Mouse (Mus musculus): ENCODE measurements around the gene Tmem123. TPM values are rescaled to one million over a fixed set of nuclear protein-coding genes. Genes with fewer than 3 reads are reported as not detected.
A peak's percentile ranks its signal among the peaks of the same experiment; 100 is the strongest.

The Tmem123 gene
- 114 and 125 TPM in 2 replicates for polyA plus RNA-seq (2015; fragmentation: Nextera tagmentation; extraction: Ambion mirVana)

DNA sequence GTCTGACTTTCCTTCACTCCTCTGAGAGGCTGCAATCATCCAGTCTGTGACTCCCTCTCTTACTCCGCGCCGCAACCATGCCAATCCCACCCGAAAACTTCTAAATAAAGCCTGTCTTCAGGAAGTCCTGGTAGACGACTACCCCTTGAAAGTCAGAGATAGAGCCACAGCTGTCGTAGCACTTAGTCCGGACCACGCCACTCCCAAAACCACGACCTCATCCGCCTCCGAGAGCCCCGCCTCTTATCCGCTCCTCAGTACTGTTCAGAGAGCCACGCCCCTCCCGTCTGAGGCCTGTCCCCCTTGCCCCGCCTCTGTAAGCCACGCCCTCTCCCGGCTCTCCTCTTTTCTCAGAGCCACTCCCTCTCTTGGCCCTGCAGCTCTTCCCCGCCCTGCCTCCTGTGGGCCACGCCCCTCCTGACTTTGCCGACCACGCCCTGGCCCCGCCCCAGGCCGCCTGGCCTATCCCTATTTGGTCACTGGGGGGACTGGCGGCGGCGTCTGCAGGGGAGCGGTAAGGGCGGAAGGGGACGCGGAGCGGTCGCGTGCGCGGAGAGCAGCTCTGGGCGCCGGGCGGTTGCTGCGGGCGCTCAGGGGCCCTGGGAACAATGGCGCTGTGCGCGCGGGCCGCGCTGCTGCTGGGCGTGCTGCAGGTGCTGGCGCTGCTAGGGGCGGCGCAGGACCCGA, at the start of gene Tmem123:
Gene Tmem123, plus strand, starts transcription at position 428 of the 687 bp plus-strand sequence.
- peak; percentile 100 for DNase-seq (ENCODE audit: low spot score)

DNA sequence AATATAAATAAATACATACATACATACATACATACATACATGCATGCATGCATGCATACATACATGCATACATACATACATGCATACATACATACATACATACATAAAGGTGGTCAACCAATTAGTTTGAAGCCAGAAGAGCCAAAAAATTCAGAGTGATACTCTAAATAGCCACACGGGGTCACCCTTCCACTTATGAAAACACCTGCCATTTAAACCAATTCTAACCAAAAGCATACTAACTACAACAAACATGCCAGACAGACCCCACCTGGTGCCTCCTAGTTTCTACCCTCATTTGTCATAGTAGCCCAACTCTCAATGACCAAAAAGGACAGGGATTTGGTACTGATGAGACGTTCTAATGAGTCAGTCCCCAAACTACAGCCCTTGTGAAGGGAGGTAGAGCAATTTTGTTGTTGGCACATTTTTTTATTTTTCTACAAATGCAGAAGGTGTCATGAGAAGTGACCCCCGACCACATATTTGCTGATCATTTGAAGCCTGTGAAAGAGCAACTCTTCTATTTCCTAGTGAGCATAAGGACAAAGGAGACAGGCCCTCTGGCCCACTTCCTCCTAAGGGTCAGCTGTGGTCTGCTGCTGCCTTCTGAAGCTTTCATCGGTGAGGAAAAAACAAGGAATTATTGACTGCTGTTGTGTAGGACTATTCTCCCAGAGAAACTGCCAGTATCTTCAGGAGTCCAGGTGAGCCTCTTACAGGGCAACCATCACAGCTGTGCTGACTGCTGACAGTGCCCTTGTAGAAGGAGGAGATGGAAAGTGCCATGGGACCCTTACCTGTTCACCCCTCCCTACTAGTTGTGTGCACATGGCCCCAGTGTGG, 49.6 kb upstream of the Tmem123 start:
- peak; percentile 77 for DNase-seq (ENCODE audit: low spot score)

DNA sequence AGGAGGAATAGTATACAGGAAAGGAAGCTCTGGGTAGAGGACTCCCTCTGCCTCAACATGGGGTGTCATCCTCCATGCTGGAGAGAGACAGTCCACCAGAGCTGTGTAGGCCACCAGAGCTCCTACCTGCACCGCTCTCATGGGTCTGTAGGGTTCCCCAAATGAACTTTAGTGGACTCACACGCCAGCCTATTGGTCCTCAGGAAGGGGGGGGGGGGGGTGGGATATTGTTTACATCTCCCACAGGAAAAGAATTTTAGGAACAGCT, 49.0 kb upstream of the Tmem123 start:
- DNase-seq (ENCODE audit: low spot score) = no peak

DNA sequence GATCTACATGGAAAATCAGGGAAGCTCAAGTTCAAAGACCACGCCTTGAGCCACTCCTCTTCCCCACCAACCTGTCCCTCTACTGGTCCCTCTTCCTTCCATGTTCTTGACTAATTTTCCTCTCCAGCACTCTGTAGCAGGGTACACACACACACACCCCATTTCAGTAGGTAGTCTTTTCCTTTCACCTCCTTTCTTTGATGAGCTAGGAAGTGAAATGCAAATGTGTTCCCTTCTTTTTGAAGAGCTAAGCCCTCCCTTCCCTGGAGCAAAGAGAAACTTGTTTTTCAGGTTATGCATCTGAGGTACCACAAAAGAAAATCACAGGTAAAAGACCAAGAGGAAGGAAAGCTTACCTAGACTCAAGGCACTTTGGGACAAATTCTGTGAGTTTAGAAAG, 42.3 kb upstream of the Tmem123 start:
- no peak for DNase-seq (ENCODE audit: low spot score)

DNA sequence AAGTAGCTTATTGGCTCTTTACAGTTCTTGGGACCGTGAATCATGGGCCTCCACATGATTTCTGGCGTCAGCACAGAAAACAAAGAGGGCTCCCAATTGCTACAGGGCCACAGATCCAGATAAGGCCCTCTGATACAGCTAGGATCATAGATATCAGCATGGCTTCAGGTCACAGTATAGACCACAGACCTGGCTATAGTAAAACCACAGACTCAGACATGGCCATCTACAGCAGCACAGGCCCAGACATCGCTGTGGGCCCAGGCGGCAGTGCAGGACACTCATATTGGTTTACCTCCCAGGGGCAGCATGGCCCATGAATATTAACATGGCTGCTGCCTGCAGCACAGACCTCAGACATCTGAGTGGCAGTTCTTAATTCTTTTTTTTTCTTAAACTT, 34.8 kb upstream of the Tmem123 start:
- no peak for DNase-seq (ENCODE audit: low spot score)

DNA sequence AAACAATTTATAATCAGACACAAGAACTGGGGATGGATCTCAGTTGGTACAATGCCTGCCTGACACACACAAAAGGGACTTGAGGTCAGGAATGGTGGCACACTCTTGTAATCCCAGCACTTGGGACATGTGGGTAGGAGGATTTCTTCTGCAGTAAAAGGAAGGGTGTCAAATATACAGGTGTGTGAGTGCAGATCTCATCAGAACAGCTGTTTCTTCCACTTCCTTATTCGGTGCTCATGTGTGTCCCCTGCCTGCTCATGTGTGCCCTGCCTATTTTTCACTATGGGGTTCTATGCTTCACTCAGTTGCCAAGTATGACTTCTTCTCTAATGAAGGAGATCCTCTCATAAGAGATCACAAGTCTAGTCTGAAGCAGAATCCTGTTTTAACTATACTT, 21.1 kb upstream of the Tmem123 start:
- no peak for DNase-seq (ENCODE audit: low spot score)

DNA sequence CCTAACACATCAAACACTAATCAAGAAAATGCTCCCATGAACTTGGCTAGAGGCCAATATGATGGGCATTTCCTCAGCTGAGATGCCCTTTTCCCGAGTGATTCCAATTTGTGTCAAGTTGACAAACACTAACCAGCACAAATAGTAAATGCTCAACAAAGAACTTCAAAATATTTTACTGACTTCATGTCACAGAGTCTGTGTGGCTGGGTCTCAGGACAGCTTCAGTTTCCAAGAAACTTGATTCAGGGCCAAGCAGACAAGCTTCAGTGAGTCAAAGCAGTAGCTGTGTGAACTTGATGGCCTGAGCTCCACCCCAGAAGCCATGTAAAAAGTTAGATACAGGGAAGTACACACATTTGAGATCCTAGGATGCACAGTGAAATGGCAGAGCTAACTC, 19.7 kb upstream of the Tmem123 start:
- no peak for DNase-seq (ENCODE audit: low spot score)

DNA sequence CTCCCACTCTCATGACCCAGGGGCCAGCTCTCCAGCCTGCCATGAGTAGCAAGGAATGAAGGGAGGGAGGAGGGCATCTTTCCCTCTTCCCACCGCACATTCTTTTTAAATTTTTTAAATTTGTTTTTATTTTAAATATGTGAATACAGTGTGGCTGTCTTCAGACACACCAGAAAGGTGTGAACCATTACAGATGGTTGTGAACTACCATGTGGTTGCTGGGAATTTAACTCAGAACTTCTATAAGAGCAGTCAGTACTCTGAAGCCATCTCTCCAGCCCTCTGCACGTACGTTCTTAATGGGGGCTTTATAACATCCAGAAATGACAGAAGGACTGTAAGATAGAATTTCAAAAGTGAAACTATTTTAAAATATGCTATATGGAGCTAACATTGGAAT, 15.0 kb upstream of the Tmem123 start:
- no peak for DNase-seq (ENCODE audit: low spot score)

DNA sequence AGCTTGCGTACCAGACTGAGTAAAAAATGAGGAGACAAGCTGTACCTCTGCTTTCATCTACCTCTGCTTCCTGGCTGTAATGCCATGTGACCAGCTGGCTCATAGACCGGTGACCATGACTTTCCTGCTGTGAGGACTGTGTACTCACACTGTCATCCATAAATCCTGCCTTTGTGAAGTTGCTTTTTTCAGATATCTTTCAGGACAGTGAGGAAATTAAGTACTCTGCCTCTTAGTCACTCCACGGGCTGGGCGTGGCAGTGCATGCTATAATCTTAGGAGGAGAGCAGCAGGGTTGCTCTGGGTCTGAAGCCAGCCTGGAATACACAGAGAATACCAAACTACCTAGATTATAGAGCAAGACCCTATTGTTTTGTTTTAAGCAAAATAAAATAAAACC, 14.3 kb upstream of the Tmem123 start:
- no peak for DNase-seq (ENCODE audit: low spot score)

DNA sequence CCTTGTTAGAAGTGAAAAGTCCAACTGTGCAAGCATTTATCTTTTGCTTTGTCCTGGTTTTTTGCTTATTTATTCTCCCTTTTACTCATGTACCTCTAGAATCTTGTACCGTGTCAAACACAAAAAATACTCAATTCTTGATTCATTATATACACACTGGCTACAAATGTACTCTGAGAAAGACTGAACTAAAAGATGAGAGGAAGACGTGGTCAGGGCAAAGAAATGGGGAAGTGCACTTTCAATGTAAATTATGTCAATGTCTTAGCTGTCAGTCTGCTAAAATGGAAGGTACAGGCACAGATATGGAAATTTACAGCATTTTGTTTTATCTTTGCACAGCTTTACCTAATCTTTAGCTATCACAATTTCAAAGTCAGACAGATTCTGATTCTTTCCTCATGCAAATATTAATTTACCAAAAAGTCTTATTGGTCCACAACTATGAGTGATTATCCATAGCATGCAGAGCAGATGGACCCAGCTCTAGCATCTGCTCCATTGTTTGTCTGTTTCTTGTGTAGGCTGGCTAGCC, 7.9 kb upstream of the Tmem123 start:
- DNase-seq (ENCODE audit: low spot score) = no peak

DNA sequence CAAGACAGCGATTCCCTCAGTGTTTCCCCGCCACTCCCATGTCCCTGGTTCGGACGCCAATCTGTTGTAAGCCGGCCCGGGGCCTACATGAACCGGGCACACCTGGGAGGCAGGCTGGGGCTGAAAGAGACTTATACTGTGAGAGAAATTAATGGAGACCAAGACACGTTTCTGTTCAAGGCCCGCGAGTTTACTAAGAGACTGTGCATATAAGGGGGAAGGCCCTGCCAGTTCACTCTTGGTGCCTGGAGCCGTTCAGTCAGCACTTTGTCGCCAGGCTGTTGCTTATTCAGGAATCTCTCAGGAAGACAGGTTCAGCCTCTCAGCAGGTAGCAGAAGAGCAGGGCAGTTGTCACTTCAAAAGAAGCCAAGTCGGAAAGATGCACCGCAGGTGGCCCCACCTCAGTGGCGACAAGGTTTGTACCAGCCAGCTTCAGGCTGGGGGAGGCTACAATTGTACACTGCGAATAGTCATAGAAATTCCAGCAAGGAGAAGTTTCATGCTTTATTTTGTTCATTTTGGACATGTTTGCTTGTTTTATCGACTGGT, 1.9 kb upstream of the Tmem123 start:
- DNase-seq (ENCODE audit: low spot score) = no peak

DNA sequence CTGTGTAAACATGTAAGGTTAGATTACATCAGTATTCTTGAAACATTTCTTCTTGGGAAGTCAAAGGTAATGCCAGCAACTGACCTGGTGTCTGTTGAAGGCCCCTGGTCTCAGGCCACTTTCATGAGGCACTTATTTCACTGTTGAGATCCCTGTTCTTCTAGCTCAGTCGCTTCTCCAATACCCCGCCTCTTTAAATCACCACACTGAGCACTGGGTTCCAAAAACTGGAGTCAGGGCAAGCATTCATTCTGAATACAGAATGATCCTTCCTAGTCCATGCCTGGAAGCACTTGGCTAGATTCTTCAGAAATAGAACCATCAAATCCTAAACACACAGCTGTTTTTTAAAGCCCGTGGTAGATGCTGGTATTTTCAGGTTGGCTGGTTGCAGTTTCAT, 1.1 kb upstream of the Tmem123 start:
- no peak for DNase-seq (ENCODE audit: low spot score)

DNA sequence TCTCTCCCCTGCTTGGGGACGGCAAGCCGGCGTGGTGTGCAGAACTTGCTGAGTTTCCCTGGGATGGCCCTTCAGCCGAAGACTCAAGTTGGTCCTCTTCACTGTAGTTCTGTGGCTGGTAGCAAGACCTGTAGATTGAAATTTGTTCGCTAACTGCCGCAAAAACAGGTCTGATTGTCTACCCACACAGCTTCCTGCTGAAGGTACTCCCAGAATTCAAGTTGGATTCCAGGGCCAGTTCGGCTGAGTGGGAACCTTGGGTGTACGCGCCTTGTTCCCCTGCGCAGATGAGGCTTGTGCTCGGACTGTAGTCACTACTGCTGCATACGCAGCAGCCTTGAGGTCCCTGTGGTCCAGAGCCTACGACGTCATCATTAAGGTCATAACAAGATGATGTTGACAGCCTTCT, 626 bp downstream of the Tmem123 start:
- DNase-seq (ENCODE audit: low spot score) = no peak

DNA sequence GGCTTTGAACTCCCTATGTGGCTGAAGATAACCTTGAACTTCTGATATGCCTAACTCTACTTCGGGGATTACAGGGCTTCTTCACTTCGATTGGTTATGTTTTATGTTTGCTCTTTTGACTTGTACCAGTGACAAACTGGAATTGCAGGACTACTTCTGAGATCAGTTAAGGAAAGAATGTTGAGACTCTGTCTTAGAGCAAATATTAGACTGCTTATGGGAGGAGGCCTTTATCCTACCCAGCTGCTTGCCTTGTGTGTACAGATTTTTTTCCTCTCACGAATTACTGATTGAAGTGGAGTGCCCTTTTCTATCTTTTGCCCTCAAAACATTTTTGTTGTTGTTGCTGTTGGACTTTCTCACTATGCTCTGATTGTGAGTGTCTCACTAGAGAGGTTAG, 1.4 kb downstream of the Tmem123 start:
- DNase-seq (ENCODE audit: low spot score) = no peak

DNA sequence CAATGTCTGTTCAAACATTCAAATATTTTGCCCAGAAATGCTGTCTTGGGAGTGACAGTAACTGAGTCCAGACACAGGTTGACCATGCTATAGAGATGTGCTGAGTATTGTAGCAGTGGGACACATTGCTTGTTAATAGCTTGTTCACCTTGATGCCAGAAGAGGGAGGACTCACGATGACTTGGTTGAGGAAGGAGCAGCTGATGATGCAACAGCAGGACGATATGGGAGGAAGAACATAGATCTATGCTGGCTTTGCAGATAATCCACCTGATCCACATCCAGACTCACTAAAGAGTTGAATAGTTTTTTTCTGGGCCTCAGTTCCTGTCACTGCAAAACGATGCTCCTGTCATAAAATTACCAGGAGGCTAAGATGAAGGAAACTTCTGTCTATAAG, 2.7 kb downstream of the Tmem123 start:
- no peak for DNase-seq (ENCODE audit: low spot score)

DNA sequence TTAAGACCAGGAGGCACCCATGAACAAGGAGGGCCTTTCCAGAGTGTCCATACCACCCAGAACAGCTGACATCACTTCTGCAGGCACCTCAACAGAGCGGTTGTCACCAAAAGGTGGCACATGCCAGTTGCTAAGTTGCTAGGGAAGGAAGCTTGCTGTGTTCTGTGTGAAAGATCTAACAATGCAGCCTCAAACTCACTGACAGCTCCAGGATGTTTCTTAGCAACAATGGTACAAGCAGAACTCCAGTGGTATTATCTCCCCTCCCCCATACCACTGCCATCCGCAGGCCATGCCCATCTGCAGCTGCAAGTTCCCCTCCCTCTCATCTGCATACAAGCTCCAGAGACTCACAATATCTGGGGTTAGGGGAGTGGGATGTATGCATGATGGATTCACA, 3.7 kb downstream of the Tmem123 start:
- DNase-seq (ENCODE audit: low spot score) = peak; percentile 83

DNA sequence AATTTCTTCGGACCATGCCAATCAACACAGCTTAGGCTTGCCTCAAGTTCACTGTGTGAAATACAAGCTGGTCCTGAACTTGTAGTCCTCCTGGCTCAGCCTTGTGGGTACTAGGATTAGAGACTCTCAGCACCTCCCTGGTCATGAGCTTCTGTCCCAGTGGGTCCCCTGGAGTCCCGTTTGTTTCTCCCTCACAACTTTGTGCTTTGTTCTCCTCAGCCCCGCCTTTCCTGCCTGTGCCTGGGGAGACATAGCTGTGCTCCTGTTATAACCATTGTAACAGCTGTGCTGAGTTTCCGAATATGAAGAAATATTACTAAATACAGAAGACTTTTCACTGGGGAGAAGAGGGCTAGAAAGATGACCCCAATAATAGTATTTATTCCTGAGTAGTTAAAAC, 5.2 kb downstream of the Tmem123 start:
- no peak for DNase-seq (ENCODE audit: low spot score)

DNA sequence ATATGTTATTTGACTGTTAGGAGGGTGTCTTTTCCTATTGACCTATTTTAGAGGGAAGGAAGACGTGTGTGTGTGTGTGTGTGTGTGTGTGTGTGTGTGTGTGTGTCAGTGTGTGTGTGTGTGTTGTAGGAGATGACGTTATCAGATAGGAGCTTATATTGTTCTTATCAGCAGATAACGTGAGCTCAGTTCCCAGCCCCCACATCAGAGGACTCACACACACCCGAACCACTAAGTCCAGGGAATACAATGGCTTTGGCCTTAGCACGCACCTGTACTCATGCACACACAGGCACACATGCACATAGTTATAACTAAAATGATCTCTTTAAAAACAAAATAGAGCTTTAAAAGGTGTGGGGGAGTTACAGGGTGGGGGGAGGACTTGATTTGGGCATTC, 5.7 kb downstream of the Tmem123 start:
- no peak for DNase-seq (ENCODE audit: low spot score)

DNA sequence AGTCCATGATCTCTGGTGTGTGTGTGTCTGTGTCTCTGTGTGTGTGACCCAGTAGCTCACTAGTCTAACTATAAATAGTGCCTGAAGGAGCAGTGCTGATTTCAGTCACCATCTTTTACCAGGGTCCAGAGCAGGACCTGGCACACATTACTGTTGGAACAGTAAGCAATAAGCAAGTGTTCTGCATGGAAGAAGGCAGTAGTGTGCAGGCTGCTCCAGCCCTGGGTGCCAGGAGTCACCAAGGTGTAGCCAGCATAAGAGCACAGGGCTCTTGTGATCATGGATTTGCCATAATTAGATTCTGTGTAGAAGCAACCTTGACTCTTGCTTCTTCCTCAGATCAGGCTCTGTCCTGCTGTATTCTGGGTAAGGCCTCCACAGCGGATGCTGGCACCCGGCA, 8.5 kb downstream of the Tmem123 start:
- no peak for DNase-seq (ENCODE audit: low spot score)

DNA sequence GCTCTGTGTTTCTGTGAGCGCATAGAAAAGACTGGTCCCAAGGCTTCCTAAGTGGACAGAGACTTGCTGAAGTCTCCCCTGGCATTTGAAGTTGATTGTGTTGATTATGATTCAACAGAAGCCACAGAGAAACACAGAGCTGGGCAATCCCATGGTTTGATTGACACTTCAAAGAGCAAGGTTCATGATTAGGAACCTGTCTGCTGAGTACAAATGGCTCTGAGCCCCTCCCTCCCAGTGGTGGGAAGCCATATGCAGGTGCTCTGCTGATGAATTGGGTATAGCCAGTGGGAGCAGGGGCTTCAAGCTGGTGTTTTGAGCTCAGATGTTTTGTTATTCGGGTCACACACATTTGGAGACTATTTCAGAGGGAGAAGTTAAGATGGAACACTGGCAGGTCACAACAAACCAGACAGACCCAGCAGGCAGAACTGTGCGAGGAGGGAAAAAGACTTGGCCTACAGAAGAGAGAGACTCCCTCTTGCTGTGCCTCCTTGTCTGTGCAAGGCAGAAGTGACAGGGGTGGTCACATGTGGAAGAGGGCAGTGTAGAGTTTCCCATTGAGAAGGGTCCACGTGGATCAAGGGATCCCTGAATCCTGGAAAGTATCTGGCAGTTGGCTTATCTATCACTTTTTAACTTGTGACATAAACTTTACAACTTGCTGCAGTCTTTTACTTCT, 9.1 kb downstream of the Tmem123 start:
- no peak for DNase-seq (ENCODE audit: low spot score)

DNA sequence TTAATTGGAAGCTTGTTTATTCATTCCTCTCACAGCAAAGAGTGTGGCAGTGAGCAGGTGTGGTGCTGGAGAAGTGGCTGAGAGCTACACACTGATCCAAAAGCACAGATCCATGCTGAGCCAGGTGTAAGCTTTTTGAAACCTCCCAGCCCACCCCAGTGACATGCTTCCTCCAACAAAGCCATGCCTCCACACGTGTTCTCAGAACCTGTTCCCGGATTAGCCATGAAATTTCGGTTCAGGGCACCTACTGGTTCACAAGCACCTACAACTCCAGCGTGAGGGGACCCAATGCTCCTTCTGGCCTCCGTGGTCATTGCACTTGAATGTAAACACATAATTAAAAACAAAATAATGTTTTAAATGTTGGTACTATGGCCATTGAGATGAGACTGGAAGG, 9.8 kb downstream of the Tmem123 start:
- no peak for DNase-seq (ENCODE audit: low spot score)

DNA sequence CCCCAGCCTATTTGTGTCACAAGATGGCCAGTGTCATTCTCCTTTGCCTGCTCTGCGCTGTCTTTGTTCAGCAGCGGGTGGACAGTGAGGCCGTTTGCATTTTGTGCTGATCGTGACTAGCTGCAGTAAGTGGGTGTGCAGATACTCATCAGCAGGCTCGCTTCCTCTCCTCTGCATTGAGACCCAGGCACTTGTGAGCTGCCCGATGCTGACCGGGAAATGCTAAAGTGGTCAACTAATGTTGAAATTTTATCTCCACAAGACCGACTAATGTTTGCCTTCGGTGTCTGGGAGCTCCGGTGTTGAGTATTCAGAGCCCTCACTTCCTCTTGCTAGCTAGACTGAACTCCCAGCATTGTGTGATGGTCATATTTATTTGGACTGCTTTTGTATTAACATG, 10.7 kb downstream of the Tmem123 start:
- no peak for DNase-seq (ENCODE audit: low spot score)
